Mouse (Mus musculus) embryonic stem cell, embryonic (primary cell): ENCODE measurements around the gene Bmpr2.

ENCODE experiments used
- CTCF ChIA-PET, 4 experiments: fragments of 300-600 bp in 2 of 4; fragments of 350-600 bp in 2 of 4; sonication (Branson Sonifier 250); formaldehyde crosslinking; loops; one replicate each; lab custom pipeline; 2022; ENCODE audit warnings: inconsistent platforms in 2 of 4; lab: Charles Lee
- POLR2A ChIA-PET, 4 experiments: fragments of 300-600 bp in 2 of 4; fragments of 350-600 bp in 2 of 4; sonication (Branson Sonifier 250); formaldehyde crosslinking; loops; one replicate each; lab custom pipeline; 2022; ENCODE audit warnings: antibody characterized with exemption in 4 of 4, inconsistent platforms in 1 of 4; lab: Charles Lee

The Bmpr2 gene

GRCm38 (mm10) chr1:59874023-59874422 lies 110.8 kb downstream of the Bmpr2 start:
- CTCF ChIA-PET, result no interaction called here
- POLR2A ChIA-PET, result no interaction called here

DNA sequence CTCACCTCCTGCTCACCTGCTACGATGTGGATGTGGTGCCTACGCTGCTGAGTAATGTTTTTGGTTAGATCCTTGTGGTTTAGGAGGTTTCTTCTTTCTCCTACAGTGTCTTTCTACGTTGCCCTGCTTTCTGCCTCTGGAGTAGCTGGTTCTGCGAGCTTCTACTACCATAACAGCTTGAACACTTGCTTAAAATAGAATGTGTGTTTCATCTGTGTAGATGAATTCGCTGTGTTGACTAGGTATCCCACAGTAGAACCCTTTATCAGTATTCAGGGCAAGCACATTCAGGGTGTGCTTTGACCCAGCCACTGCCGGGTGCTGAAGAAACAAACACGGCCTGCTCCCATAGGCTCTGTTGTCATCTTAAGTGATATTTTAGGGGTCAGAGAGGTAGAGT lies 114.9 kb downstream of the Bmpr2 start:
- ChIA-PET POLR2A (interaction anchor here in 2 of 4 experiments (0.5 to 1.2 kb wide), 3 partner anchors 15 to 393 kb away, joined by 3 to 4 read pairs (median 3); no protein-coding TSS in a partner anchor), CTCF (no interaction called here)

DNA sequence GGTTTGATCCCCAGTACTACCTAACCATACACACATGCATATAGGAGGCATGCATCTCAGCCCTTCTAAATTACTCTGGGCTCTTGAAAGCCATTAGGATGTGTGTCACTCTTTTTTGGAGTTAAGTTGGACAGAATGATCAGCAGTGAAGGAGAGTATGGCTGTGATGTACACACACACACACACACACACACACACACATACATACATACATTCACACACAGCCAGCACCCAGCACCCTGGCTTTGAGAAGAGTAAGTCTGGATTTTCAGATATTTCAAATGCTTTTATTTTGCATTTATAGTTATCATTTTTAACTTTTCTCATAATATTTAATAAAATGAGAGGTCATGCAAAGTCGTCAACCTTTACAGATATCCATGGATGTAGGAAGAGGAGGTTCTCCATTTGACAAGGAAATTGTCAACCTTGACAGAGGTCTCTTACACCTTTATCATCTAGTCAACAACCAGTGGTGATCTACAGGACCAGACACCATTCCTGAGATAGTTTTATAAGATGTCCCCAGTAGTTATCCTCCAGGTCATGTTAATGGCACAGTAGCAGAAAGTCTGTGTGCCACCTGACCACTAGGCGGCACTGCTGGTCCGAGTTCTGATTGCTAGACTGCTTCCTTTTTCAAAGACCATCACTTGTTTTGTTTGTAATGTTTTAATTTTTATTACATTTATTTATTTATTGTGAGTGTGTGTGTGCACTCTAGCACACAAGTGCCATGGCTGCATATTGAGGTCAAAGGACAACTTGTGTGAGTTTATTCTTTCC lies 120.3 kb downstream of the Bmpr2 start:
- CTCF ChIA-PET, result interaction anchor here in 2 of 4 experiments (0.7 to 1.3 kb wide), 2 partner anchors 83 to 201 kb away, joined by 3 read pairs; no protein-coding TSS in a partner anchor
- POLR2A ChIA-PET, result no interaction called here

GRCm38 (mm10) chr1:59886899-59887298 lies 123.7 kb downstream of the Bmpr2 start:
- POLR2A ChIA-PET, result interaction anchor here in 3 of 4 experiments (0.6 to 1.1 kb wide), 3 partner anchors 29 to 122 kb away, joined by 3 to 4 read pairs (median 3); no protein-coding TSS in a partner anchor
- CTCF ChIA-PET, result interaction anchor here in 3 of 4 experiments (0.6 to 1.6 kb wide), 5 partner anchors 64 to 419 kb away, joined by 3 to 6 read pairs (median 4); no protein-coding TSS in a partner anchor

GRCm38 (mm10) chr1:59888018-59888417 lies 124.8 kb downstream of the Bmpr2 start:
- ChIA-PET CTCF (no interaction called here), POLR2A (interaction anchor here in 1 of 4 experiments (0.6 kb wide), 1 partner anchor 216 kb away, joined by 3 read pairs; no protein-coding TSS in a partner anchor)

DNA sequence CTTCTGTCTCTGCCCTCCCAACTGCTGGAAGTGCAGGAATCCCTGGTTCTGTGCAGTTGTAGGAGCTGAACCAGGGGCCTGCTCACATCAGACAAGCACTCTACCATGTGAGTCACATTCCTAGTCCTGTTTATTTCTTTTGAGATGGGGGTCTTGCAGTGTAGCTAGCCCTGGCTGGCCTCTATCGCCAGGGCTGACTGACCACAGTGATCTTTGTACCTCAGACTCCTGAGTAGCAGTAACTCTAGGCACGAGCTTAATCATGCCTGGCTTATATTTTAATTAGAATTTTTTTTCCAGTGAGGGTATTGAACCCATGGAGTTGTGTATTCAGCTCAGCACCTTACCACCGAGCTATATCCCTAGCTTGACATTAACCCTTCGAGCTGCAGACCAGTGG lies 128.0 kb downstream of the Bmpr2 start:
- CTCF ChIA-PET, result no interaction called here
- POLR2A ChIA-PET, result interaction anchor here in 1 of 4 experiments (0.5 kb wide), 1 partner anchor 95 kb away, joined by 6 read pairs; no protein-coding TSS in a partner anchor

DNA sequence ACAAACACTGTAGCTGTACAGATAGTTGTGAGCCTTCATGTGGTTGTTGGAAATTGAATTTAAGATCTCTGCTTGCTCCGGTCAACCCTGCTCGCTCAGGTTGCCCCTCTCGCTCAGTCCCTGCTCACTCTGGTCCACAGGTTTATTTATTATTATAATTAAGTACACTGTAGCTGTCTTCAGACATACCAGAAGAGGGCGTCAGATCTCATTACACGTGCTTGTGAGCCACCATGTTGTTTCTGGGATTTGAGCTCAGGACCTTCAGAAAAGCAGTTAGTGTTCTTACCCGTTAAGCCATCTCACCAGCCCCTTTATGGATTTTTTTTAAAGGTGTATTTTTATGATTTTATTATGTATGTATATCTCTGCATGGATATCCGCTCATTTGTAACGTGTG lies 129.6 kb downstream of the Bmpr2 start:
- ChIA-PET CTCF (interaction anchor here in 3 of 4 experiments (0.6 to 1.3 kb wide), 5 partner anchors 74 to 108 kb away, joined by 3 to 7 read pairs (median 3); no protein-coding TSS in a partner anchor), POLR2A (interaction anchor here in 3 of 4 experiments (0.6 to 2.1 kb wide), 6 partner anchors 14 to 662 kb away, joined by 3 to 9 read pairs (median 3); partner anchors contain the start of gene Fam117b (in 1 of the 3))

DNA sequence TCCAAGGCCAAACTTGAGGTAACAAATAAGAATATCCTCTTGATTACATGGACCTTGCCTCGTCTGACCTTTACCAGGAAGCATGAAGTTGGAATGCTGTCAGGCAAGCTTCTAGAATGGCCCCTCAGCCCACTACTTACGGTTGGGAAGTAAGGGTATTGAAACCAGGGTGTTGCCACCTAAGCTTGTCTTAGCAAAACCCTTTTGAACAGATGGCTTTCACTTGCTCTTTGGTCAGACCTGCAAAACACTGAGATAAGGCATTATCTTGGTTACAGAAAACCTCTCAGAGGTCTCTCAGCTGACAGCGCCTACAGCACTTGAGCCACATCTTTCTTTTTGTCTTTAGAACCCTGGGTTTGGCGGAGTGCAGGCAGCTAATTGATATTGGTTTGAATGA lies 130.8 kb downstream of the Bmpr2 start:
- POLR2A ChIA-PET, result interaction anchor here in 2 of 4 experiments (0.5 to 2.1 kb wide), 5 partner anchors 15 to 114 kb away, joined by 3 to 9 read pairs (median 4); no protein-coding TSS in a partner anchor
- CTCF ChIA-PET, result interaction anchor here in 2 of 4 experiments (0.5 to 0.6 kb wide), 2 partner anchors 119 to 451 kb away, joined by 3 read pairs; no protein-coding TSS in a partner anchor

GRCm38 (mm10) chr1:59895456-59895855 lies 132.3 kb downstream of the Bmpr2 start:
- ChIA-PET CTCF (interaction anchor here in 1 of 4 experiments (0.6 kb wide), 1 partner anchor 96 kb away, joined by 4 read pairs; no protein-coding TSS in a partner anchor), POLR2A (interaction anchor here in 2 of 4 experiments (0.8 to 2.1 kb wide), 3 partner anchors 11 to 112 kb away, joined by 3 to 5 read pairs (median 4); partner anchors contain the start of gene Fam117b (in 1 of the 2))

GRCm38 (mm10) chr1:59897147-59897798 lies 134.1 kb downstream of the Bmpr2 start:
- POLR2A ChIA-PET, result interaction anchor here in 1 of 4 experiments (1.4 kb wide), 1 partner anchor 52 kb away, joined by 4 read pairs; no protein-coding TSS in a partner anchor

GRCm38 (mm10) chr1:59899679-59900078 lies 136.5 kb downstream of the Bmpr2 start:
- ChIA-PET POLR2A (interaction anchor here in 1 of 4 experiments (1.4 kb wide), 1 partner anchor 64 kb away, joined by 3 read pairs; no protein-coding TSS in a partner anchor), CTCF (interaction anchor here in 1 of 4 experiments (0.5 kb wide), 1 partner anchor 63 kb away, joined by 7 read pairs; no protein-coding TSS in a partner anchor)

More at GRCm38 (mm10) chr1:59897147-59897798, 134.1 kb downstream of the Bmpr2 start:
- CTCF ChIA-PET, result no interaction called here

DNA sequence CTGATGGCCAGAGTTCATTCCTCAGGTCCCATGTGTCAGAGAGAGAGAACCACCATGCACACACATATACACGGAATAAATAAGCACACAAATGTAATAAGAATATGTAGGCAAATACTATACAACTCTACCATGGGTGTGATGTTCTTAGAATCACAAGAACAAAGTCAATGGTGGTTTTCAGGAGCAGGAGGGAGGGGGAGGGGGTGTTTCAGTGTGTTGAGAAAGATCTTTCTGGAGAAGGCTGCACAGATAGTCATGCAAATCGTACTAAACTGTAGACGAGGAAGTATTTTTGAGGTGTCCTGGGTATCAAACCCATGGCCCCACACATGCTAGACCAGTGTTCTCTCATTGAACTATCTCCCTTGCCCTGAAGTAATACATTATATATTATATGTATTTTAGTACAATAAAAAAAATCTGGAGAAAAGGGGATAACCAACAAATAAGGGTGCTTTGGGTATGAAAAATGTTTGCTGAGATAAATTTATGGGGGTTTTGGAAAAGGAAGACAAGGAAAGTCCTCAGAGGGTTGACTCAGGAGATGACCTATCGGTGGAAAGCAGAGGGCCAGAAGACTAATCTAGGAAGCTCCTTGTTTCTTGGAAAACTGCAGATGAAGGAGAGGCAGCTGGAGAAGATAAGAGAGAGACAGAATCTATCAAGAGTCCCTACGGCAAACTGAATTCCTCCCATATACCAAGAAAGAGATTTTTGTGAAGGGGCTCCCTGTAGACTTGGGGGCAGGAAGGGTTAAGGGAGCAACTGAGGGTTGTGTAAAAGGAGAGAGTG lies 138.1 kb downstream of the Bmpr2 start:
- POLR2A ChIA-PET, result no interaction called here
- CTCF ChIA-PET, result interaction anchor here in 1 of 4 experiments (0.5 kb wide), 1 partner anchor 26 kb away, joined by 3 read pairs; no protein-coding TSS in a partner anchor

- POLR2A ChIA-PET, result no interaction called here
These were observed 139.4 kb downstream of the Bmpr2 start for GRCm38 (mm10) chr1:59902634-59903033.

GRCm38 (mm10) chr1:59904630-59905295 lies 141.6 kb downstream of the Bmpr2 start:
- ChIA-PET CTCF (no interaction called here), POLR2A (no interaction called here)

More at GRCm38 (mm10) chr1:59902634-59903033, 139.4 kb downstream of the Bmpr2 start:
- CTCF ChIA-PET, result no interaction called here

- ChIA-PET POLR2A (interaction anchor here in 1 of 4 experiments (1.5 kb wide), 1 partner anchor 10 kb away, joined by 5 read pairs; no protein-coding TSS in a partner anchor), CTCF (no interaction called here)
These were observed 142.7 kb downstream of the Bmpr2 start for GRCm38 (mm10) chr1:59905916-59906315.

DNA sequence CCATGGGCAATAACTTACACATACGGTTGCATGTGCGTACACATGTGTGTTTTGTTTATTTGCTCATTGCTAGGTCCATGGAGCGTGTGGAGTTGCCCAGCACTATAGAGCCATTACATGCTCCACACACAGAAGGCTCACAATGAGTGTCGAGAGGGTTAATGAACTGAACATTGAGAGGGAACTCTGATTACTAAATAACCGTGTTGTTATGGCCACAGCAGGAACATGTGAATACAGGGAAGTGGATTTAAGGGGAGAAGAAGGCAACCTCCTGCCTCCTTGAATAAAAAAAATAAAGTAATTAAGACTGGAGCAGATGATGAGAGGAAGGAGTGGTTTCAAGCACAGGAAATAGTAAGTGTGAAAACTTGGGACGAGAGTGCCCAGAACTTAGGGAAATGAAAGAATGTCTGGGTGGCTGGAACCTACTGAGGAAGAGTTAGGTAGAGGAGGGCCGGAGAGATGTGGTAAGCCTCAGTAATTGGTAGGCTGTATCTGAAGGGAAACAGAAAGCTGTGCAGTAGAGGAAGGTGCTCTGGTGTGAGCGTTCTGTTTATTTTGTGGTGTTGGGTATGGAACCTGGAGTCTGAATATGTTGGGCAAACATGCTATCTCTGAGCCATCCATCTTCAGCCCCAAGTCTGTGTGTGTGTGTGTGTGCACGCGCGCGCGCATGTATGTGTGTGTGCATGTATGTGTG lies 143.8 kb downstream of the Bmpr2 start:
- ChIA-PET POLR2A (interaction anchor here in 2 of 4 experiments (0.7 to 1.5 kb wide), 2 partner anchors 11 to 543 kb away, joined by 3 to 5 read pairs; no protein-coding TSS in a partner anchor), CTCF (no interaction called here)
